Mouse (Mus musculus) left cerebral cortex, postnatal 4 days (tissue): ENCODE measurements around the gene Iars2. TPM values are rescaled to one million over a fixed set of nuclear protein-coding genes. Genes with fewer than 3 reads are reported as not detected.
A peak's percentile ranks its signal among the peaks of the same experiment; 100 is the strongest.
"Not testable (repeated sequence)": the region's sequence is repeated elsewhere in the genome, so short reads cannot be mapped to it uniquely, and the experiment has no call there.

Experiments
- DNase-seq: peaks from one replicate; pipeline ENCODE4 v3.0.0-alpha.2; 2022
- intact Hi-C: fragments of 180-260 bp; cut with DNase I; formaldehyde crosslinking; loops from one replicate; pipeline ENCODE4 v1.15.1; 2025
- total RNA-seq, 2 experiments: library from RNA; stranded (reverse); gene quantifications; 2 replicates each; pipeline ENCODE4 v1.2.3; 2021

The Iars2 gene
- total RNA-seq, 2 experiments from 2014 or later = 28.8 to 29.8 TPM

DNA sequence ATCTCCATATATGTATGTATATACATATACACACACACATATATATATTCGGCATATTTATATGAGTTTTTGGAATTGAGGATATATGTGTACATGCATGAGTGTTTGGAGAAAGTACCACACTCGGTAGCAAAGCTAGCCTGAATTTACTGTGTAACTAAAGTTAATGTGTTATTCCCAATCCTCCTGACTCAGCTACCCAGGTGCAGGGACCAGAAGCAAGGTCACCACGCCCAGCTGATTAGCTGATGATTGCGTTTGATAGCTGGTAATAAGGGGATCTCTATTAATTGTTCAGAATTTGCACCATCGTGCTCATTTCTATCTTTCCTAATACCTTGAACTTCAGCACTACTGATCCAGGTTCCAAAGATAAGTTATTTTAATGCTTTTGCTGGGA, 4.5 kb upstream of the Iars2 start:
- DNase-seq = no peak
- intact Hi-C loops = no loop called here

DNA sequence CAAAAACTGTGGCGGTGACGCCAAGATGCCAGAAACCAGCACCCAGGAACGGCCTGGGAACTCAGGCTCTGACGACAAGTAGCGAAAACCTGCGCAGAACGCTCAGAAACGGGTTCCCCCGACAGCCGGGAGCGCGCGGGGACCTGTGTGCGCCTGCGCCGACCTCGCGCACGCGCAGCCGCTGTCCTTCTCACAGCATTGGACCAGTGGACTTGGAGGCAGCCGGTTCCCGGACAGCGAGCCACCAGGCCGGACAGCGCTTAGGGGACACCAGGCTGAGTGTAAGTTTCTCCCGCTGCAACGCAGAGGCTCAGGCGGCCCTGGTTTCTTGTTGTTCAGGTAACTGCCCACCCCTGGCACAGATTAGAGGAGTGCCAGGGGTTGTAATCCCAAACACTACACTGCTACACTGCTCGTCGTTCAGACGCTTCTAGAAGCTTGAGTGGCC, 2.8 kb upstream of the Iars2 start, which contains the start of gene Bpnt1:
Bpnt1 (plus strand) TSS at position 167 of the 448 bp plus-strand sequence.
- peak; percentile 91 for DNase-seq

DNA sequence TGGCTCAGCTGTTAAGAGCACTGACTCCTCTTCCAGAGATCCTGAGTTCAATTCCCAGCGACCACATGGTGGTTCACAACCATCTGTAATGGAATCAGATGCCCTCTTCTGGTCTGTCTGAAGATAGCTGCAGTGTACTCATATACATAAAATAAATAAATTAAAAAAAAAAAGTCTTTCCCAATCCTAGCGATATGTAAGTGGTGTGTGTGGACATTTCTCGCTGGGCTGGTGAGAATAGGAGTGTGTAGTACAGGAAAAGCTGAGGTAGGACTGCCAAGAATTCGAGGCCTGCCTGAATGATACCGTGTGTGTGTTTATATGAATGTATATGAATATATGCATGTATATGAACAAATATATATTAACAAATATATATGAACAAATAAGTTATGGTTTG, 2.2 kb upstream of the Iars2 start:
- DNase-seq = no peak
- intact Hi-C loops = no loop called here

More for the DNA sequence above, 2.8 kb upstream of the Iars2 start, which contains the start of gene Bpnt1:
- intact Hi-C loops = no loop called here

DNA sequence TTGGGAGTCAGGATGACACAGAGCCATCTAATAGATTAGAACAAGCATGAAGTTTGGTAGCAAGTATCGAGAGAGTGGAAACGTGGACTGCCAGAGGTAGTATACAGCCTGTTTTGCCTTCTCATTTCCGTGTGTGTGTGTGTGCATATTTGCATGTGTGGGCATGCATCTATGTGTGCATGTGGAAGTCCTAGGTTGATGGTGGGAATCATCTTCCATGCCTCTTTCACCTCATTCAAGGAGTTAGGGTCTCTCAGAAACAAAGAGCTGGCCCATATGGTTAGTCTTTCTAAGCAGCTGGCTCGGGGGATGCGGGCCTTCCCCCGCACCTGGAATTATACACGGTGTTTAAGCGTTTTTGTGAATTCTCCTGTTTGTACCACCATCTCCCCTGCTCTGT, 655 bp upstream of the Iars2 start:
- intact Hi-C loops = no loop called here

DNA sequence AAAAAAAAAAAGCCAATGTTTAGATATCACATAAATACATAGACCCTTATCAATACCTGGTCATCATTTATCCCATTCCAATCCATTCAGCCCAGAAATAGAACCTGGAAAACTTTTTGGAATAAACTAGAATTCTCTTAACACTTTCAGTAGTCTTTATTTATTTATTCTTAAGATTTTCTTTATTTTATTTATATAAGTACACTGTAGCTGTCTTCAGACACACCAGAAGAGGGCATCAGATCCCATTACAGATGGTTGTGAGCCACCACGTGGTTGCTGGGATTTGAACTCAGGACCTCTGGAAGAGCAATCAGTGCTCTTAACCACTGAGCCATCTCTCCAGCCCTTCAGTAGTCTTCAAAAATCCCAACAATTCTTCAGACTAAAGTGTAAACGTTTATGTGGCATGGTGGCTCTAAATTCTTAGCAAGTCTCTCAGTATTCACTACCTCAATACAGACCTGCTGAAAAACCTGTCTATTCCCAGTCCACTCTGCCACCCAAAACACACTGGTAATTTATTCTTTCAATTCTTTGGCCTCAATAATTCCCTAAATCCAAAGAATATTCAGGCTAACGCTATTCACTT, 1.3 kb downstream of the Iars2 start:
- DNase-seq, intact Hi-C loops: not testable (repeated sequence)

More for the DNA sequence above, 655 bp upstream of the Iars2 start:
- DNase-seq = no peak

DNA sequence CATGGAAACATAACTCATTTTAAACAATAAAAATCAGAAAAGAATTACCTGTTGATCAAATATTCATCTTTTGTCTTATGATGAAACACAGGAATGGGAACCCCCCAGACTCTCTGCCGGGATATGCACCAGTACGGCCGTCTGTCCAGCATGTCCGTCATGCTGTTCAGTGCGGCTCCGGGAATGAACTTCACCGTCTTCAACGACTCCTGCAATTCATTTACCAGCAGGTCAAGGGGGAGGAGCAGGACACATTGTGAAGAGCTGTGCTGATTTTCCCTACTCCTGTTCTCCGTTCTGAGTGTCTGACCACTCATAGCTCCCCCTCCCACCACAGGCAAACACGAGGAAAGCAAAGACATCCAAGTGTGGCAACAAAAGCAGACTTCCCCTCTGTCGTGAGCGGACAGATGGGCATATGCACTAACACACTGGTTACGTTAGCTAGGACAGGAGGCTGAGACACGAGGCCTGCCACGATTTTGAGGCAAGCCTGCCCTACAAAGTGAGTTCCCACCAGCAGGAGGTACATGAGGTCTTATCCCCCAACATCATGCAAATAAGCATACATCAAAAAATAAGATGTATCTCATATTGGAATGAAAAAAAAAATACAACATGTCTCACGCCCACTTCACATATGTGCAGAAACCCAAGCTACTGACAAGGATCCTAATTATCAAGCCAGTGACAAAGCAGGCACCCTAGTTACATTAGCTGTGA, 13.2 kb downstream of the Iars2 start:
- DNase-seq = no peak
- intact Hi-C loops = no loop called here

DNA sequence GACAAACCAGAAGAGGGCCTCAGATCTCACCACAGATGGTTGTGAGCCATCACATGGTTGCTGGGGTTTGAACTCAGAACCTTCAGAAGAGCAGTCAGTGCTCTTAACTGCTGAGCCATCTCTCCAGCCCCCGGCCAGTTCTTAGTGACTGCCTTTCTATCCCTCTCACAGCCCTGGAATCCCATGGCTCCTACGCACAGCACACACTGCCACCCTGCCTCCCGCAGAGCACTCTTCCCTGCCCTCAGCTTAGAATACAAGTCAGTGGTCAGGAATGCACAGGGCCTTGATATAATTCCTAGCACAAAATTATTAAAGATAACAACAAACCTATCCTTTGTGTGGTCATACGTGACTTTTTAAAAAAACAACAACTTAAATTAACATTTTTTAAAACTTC, 14.7 kb downstream of the Iars2 start:
- intact Hi-C loops = no loop called here
- no peak for DNase-seq

DNA sequence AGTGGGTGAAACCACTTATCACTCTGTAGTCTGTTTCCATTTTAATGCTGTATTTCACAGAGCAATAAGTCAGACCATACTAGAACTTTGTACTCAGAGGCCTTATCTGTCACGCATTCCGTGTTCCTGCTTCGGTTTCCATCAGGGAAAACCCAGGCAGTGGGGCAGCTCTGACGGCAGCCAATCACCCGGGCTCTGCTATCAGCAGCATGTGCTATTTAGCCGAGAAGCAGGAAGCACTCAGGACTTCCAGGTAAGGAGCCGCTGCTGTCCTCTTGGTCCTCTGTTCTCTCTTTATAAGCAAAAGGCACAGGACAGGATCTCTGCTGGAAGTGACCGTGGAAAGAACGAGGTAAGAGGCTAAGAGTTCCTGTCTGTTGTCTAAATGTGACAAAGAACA, 17.2 kb downstream of the Iars2 start:
- intact Hi-C loops = no loop called here
- no peak for DNase-seq

DNA sequence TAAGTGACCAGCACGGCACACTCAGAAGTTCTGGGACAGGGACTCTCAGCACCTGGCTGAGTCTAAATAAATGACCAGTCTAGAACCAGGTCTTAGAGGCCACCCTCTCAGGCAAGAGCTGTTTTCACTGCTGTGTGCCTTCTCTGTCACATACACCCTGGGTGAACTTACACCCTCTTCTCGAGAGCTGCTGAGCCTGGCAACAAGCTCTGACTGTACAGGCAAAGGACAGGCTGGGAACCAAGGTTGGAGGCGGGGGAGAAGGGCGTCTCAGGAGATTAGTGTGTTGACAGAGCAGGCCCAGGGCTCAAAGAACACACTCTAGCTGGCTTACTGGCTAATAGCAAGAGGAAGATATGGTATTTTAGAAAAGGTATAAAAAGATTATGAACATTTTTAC, 20.3 kb downstream of the Iars2 start:
- intact Hi-C loops = no loop called here
- no peak for DNase-seq

DNA sequence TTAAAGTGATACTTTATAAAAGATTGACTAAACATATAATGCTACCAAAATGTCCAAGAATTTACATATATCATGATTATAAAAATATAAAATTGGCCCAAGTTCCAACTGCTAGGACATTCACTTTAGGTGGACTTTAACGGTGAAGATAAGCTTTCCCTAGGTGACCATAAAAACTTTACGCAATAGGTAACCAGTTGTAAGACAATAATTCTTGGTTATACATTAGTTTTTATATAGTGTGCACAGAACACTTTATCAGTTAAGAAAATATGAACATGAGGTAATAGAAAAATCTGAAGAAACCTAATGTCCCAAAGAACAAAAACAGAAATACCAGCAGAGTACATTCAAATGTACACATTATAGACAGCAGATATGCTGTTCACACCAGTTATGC, 20.9 kb downstream of the Iars2 start:
- no peak for DNase-seq
- intact Hi-C loops = no loop called here

DNA sequence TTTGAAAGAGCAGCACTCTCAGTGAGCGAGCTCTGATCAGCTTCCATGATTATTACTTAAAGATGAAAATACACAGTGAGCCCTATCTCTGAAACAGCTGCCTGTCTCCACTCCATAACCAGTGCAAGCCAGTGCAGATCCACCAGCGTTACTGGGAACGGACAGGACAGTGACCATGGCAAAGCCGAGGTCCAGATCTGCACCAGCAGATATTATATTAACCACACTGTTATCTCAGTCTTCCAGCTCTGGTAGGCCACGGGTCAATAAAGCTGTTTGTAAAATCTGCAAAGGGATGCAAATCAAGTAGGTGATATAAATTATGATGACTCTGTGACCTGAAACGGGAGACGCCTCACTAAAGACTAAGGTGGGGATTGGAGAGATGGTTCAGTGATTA, 21.6 kb downstream of the Iars2 start:
- DNase-seq = no peak
- intact Hi-C loops = no loop called here

DNA sequence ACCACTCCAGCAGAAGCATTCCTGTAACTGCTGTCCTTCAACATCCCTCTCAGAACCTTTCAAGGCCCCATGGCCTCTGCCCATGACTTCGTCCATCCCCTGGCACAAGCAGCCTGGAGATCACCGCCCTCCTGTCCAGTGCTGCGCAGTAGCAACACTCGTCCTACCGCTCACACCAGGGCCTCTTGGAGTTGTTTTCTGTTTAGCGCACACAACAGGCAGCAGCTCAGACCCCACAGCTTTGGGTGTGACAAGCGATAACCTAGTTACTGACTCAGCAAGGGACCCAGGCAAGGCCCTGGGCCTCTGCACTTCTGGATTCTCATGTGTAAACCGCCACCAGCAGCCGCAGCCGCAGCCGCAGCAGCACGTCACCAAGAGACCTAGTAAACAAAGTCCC, 22.4 kb downstream of the Iars2 start:
- DNase-seq = no peak
- intact Hi-C loops = no loop called here

DNA sequence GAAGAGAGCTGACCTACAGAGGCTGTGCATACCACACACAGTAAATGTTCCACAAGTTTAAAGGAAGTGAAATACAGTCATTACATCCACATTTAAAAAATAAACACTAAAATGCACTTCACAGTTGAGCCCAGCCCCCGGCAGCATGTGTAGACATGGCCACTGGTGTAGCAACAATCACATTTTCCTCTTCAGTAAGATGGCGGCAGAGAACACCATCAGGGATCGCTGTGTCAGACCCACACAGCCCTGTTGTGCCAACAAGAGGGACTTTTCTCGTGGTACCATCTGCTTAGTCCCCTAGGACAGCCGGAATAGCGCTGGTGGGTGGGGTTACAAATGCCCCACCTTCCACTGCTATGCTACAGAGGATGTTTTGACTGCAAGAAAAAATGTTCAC, 26.4 kb downstream of the Iars2 start:
- intact Hi-C loops = no loop called here
- DNase-seq = no peak

DNA sequence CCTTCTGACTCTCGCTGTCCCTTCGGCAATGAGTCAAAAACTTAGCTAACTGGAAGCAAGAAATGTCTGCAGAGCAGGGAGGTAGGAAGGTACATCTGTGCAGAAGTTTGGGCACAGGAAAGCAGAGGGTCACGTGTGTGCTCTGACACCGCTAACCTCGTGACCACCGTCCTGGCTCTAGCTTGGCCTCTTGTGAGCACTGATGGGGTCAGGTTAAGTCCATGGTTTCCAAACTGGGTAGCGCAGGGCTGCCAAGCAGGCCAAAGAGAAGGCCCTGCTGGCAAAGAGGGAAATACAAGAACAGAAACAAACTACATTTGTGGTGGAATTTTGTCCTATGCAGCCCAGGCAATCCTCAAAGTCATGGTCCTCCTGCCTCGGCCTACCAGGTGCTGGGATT, 30.7 kb downstream of the Iars2 start:
- intact Hi-C loops = no loop called here
- no peak for DNase-seq

DNA sequence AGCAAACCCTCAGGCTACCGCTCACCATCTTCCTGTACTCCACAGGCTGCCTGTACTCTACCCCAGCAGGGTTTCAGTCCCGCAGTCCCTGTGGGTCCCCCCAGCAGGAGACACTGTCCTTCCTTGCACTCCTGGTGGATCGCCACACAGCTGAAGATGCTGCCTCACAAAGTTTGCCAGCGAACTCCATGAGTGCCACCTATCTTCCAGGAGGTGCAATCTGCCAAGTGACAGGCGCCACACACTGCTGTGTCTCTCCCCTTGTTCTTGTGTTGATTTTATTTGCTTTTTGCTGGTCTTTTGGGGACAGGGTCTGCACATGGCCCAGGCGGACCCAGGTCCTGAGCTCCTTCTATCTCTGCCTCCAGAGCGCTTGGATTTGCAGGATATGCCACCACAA, 32.3 kb downstream of the Iars2 start:
- no peak for DNase-seq
- intact Hi-C loops = no loop called here

DNA sequence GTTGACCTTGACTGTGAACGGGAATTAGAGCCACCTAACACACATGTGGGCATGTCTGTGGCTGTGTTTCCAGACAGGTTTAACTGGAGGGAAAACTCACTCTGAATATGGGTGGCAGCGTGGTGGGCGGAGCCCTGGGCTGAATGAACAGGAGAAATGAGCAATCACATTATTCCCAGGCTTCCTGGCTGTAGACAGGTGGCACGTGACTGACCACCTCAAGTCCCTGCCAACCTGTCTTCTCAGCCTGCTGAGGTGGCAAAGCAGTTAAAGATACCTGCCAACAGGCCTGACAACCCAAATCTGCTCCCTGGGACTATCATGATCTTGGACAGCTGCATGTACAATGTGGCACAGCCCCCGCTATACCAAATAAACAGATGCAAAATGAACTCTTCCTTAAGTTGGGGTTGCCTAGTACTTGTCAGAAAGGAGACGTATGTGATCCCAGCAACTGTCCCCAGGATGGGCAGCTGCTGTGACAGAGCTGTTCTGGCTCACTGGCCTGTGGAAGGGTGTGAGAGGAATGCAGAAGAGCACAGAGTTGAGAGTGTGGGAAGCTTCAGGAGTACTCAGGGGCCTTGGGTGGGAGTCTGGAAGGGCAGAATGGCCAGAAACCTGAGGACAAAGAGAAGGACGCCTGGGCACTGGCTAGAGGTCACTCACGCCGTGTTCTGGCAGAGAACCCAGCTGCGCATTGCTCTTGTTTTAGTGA, 36.4 kb downstream of the Iars2 start:
- peak; percentile 10 for DNase-seq
- intact Hi-C loops = no loop called here

DNA sequence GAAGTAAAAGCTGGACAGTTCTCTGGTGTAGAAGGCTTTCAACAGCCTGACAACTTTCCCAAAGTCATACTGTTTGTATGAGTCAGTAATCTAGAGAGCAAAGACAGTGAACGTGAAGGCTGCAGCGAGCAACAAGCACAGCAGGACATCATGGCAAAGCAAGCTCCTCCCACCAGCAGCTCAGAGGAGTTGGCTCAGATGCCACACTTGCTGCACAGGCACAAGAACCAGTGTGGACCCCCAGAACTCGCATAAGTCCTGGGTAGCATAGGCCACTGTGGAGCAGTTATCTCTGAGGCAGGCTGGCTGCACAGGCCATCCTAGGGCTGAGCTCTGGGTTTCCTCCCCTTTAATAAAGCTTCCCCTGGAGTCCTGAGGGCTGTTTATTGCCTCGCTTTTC, 37.9 kb downstream of the Iars2 start:
- intact Hi-C loops = no loop called here
- DNase-seq = no peak

DNA sequence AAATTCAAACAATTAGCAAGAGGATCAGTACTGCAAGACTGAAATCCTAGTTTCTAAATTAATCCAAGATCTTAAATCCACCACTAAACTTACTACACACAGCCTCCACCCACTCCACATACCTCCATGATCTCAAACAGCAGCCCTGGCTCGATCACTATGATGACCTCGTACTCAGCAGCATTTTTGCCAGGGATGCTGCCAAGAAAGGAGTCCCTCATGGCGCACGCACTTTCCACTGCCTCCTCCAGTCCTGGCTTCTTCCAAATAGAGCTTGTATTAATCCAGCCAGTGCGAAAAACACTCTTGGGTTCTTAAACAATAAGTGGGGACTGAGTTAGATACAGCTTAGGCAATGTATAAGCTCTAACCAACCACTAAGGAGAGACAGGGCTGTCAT, 40.0 kb downstream of the Iars2 start:
- no peak for DNase-seq
- intact Hi-C loops = no loop called here

DNA sequence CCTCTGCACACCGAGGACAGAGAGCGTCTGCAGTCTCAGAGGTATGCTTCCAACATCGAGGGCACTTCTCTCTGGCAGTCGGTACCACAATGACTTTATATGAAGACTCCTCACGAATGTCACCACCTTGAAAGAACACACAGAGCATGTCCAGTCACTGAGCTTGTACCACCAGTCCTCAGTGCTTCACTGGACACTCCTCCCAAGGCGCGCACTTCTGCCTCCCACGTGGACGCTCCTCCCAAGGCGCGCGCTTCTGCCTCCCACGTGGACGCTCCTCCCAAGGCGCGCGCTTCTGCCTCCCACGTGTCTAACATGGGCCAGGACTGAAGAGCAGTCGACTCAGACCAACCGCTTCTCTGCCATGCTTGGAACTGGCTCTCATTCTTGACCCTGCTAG, 42.1 kb downstream of the Iars2 start:
- no peak for DNase-seq
- intact Hi-C loops = no loop called here

DNA sequence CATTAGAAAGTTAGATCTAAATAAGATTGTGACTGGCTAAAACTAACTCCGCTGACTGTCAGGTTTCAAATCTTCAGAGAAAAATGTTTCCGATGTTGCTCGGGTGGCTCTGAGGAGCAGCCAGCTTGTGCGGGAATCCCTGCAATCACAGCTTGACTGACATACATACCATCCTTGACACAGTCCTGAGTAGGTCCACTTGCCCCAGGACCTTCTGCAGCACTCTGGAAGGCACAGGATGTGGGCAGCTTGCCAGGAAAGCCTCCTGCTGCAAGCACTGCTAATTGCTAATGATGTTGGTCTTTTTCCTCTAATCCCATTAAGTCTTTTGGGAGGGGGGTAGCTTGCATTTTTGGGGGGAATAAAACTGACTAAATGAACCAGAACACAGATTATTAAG, 44.0 kb downstream of the Iars2 start:
- DNase-seq = peak; percentile 89
- intact Hi-C loops = no loop called here

DNA sequence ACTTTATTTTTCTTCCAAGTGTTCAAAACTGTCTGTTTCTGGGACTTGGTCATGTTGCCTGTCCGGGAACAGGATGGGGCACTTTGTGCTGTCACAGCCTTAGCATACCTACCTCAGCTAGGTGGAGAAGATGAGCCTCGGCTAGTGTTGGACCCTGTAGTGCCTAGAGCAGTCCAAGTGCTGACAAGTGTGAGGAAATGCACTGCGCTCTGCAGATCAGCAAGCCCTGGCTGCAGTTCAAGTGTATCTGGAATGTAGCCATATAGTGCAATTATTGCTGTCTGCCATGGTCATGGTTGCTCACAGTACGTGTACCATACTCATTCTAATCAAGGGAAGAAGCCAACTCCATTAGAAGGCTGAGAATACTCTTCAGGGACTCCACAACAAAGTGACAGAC, 44.5 kb downstream of the Iars2 start:
- intact Hi-C loops = no loop called here
- DNase-seq = peak; percentile 82

DNA sequence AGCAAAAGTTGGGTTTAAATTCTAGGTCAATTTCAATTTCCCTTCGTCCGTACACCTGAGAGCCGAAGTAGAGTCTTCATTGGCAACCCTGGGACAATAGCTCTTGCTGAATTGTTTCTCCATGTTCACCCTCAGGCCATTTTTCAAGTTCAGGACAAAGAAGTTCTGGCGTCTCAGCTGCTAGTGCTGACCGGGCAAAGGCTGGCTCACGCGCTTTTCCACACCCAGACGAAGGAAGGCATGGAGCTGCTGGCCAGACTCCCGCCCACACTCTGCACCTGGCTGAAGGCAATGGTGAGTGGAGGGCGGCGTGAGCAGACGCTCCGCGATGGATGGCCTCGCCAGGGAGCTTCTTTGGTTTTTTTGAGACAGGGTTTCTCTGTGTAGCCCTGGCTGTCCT, 45.9 kb downstream of the Iars2 start:
- no peak for DNase-seq
- intact Hi-C loops = no loop called here
